Mouse (Mus musculus): ENCODE measurements around the gene Arhgef2.
A peak's percentile ranks its signal among the peaks of the same experiment; 100 is the strongest.

- peak; percentile 14 for TF ChIP-seq POLR2A (IDR thresholded peaks at IDR 0.05; ENCODE audit: insufficient read length, low read depth)
- no peak for TF ChIP-seq TCF12 (IDR thresholded peaks at IDR 0.05; ENCODE audit: insufficient read depth, poor library complexity, severe bottlenecking)
- TF ChIP-seq SRF (IDR thresholded peaks at IDR 0.05; ENCODE audit: control insufficient read depth, insufficient read length, low read depth), result no peak
- no peak for TF ChIP-seq USF1 (IDR thresholded peaks at IDR 0.05; ENCODE audit: low read depth)
These were observed 45.1 kb downstream of the Arhgef2 start for GRCm38 (mm10) chr3:88650713-88651504.
